Mouse (Mus musculus) CH12.LX (cell line): Measurements from ENCODE around the gene Cend1. TPM values are rescaled to one million over a fixed set of nuclear protein-coding genes. Genes with fewer than 3 reads are reported as not detected.

Experiments used
- DNase-seq: peaks from one replicate; pipeline ENCODE4 v3.0.0-alpha.2; 2013; ENCODE audit errors: extremely low read depth
- H3K27ac ChIP-seq: 2 replicates; pipeline ENCODE4 v1.5.1; 2012; ENCODE audit warnings: low read depth, mild to moderate bottlenecking, control low read depth, moderate library complexity; ENCODE audit not compliant: insufficient read depth
- H3K27me3 ChIP-seq: replicated peaks from 2 replicates; pipeline ENCODE3; 2012; ENCODE audit warnings: inconsistent platforms
- H3K36me3 ChIP-seq, 2 experiments: replicated peaks in 1 of 2; 2 replicates each; pipeline versions ENCODE3 to v1.6.1; 2012; ENCODE audit warnings: inconsistent platforms in 1 of 2, low read length in 1 of 2, mild to moderate bottlenecking in 1 of 2, mixed read lengths in 1 of 2, moderate library complexity in 1 of 2; ENCODE audit not compliant: control insufficient read depth in 1 of 2, insufficient read depth in 1 of 2
- H3K4me1 ChIP-seq, 2 experiments: 2 replicates each; pipeline ENCODE4 v1.6.1; 2012; ENCODE audit warnings: inconsistent platforms in 1 of 2, moderate library complexity in 1 of 2; ENCODE audit not compliant: insufficient read depth in 2 of 2, control insufficient read depth in 1 of 2
- H3K4me2 ChIP-seq: 2 replicates; pipeline ENCODE4 v1.6.1; 2012; ENCODE audit warnings: low read depth, mild to moderate bottlenecking, control low read depth; ENCODE audit not compliant: poor library complexity, insufficient read depth, severe bottlenecking
- H3K4me3 ChIP-seq, 3 experiments: fragments of 150-350 bp in 1 of 3; sonication (generic) in 1 of 3; replicated peaks in 1 of 3; 2 replicates each; pipeline versions ENCODE3 to v1.5.1; 2011 to 2012; ENCODE audit warnings: low read depth in 2 of 3, low read length in 2 of 3, mild to moderate bottlenecking in 2 of 3, moderate library complexity in 2 of 3, control low read depth in 1 of 3, improper control_type of control experiment in 1 of 3, inconsistent platforms in 1 of 3, mixed read lengths in 1 of 3; ENCODE audit not compliant: poor library complexity in 1 of 3
- H3K79me2 ChIP-seq: replicated peaks from 2 replicates; pipeline ENCODE4 v1.6.1; 2012; ENCODE audit warnings: mild to moderate bottlenecking, moderate library complexity; ENCODE audit not compliant: control insufficient read depth, poor library complexity, insufficient read depth, severe bottlenecking; ENCODE audit errors: extremely low read depth
- H3K9ac ChIP-seq: 2 replicates; pipeline ENCODE4 v1.6.1; 2012; ENCODE audit warnings: low read depth, mild to moderate bottlenecking, control low read depth, moderate library complexity; ENCODE audit not compliant: insufficient read depth
- H3K9me3 ChIP-seq: replicated peaks from 2 replicates; pipeline ENCODE3; 2012; ENCODE audit warnings: low read length, inconsistent platforms, mixed read lengths
- BHLHE40 ChIP-seq: IDR thresholded peaks from 2 replicates; pipeline ENCODE4 v1.6.1; 2011; ENCODE audit warnings: mild to moderate bottlenecking, low read depth, low read length, improper control_type of control experiment
- CHD1 ChIP-seq: IDR thresholded peaks from 2 replicates; pipeline ENCODE4 v1.6.1; 2012; ENCODE audit warnings: low read depth, low read length, improper control_type of control experiment, inconsistent platforms
- E2F4 ChIP-seq: IDR thresholded peaks from 2 replicates; pipeline ENCODE4 v1.6.1; 2011; ENCODE audit warnings: low read depth, low read length, improper control_type of control experiment; ENCODE audit not compliant: insufficient replicate concordance
- ELF1 ChIP-seq: IDR thresholded peaks from 2 replicates; pipeline ENCODE4 v1.6.1; 2014; ENCODE audit warnings: low read depth, mild to moderate bottlenecking, inconsistent platforms, low read length, improper control_type of control experiment
- EP300 ChIP-seq: IDR thresholded peaks from 2 replicates; pipeline ENCODE4 v1.6.1; 2011; ENCODE audit warnings: low read length, improper control_type of control experiment
- ETS1 ChIP-seq: conservative IDR thresholded peaks from 2 replicates; pipeline ENCODE4 v1.6.1; 2012; ENCODE audit warnings: low read depth, mild to moderate bottlenecking, inconsistent platforms, low read length, improper control_type of control experiment, moderate library complexity
- GABPA ChIP-seq: IDR thresholded peaks from 2 replicates; pipeline ENCODE4 v1.6.1; 2012; ENCODE audit warnings: low read depth, low read length, improper control_type of control experiment, inconsistent platforms; ENCODE audit not compliant: insufficient replicate concordance
- IRF4 ChIP-seq: IDR thresholded peaks from 2 replicates; pipeline ENCODE4 v1.6.1; 2014; ENCODE audit warnings: low read depth, mild to moderate bottlenecking, inconsistent platforms, low read length, improper control_type of control experiment
- JUN ChIP-seq: IDR thresholded peaks from 2 replicates; pipeline ENCODE4 v1.6.1; 2011; ENCODE audit warnings: low read depth, mild to moderate bottlenecking, low read length, improper control_type of control experiment, moderate library complexity; ENCODE audit not compliant: insufficient read depth
- JUND ChIP-seq: conservative IDR thresholded peaks from 2 replicates; pipeline ENCODE4 v1.6.1; 2011; ENCODE audit warnings: low read depth, low read length, improper control_type of control experiment
- MAFK ChIP-seq: IDR thresholded peaks from 2 replicates; pipeline ENCODE4 v1.6.1; 2011; ENCODE audit warnings: low read length, improper control_type of control experiment; ENCODE audit not compliant: insufficient replicate concordance
- MEF2A ChIP-seq: IDR thresholded peaks from 2 replicates; pipeline ENCODE4 v1.6.1; 2014; ENCODE audit warnings: low read depth, mild to moderate bottlenecking, inconsistent platforms, low read length, improper control_type of control experiment, borderline replicate concordance
- MYC ChIP-seq: IDR thresholded peaks from 2 replicates; pipeline ENCODE4 v1.6.1; 2011; ENCODE audit warnings: low read depth, mild to moderate bottlenecking, improper control_type of control experiment, low read length
- NELFE ChIP-seq: IDR thresholded peaks from 2 replicates; pipeline ENCODE4 v1.6.1; 2011; ENCODE audit warnings: low read depth, low read length, improper control_type of control experiment
- POLR2AphosphoS2 ChIP-seq: IDR thresholded peaks from 2 replicates; pipeline ENCODE4 v1.6.1; 2011; ENCODE audit warnings: low read depth, low read length, improper control_type of control experiment
- SIN3A ChIP-seq: IDR thresholded peaks from 2 replicates; pipeline ENCODE4 v1.6.1; 2012; ENCODE audit warnings: low read length, improper control_type of control experiment, inconsistent platforms
- SMC3 ChIP-seq: IDR thresholded peaks from 2 replicates; pipeline ENCODE4 v1.6.1; 2011; ENCODE audit warnings: low read depth, low read length, improper control_type of control experiment
- TBP ChIP-seq: conservative IDR thresholded peaks from 2 replicates; pipeline ENCODE4 v1.6.1; 2011; ENCODE audit warnings: low read depth, low read length, improper control_type of control experiment
- TCF12 ChIP-seq: IDR thresholded peaks from 2 replicates; pipeline ENCODE4 v1.6.1; 2014; ENCODE audit warnings: low read depth, mild to moderate bottlenecking, inconsistent platforms, low read length, improper control_type of control experiment
- UBTF ChIP-seq: IDR thresholded peaks from 2 replicates; pipeline ENCODE4 v1.6.1; 2012; ENCODE audit warnings: low read depth, mild to moderate bottlenecking, inconsistent platforms, low read length, improper control_type of control experiment, moderate library complexity
- USF1 ChIP-seq: IDR thresholded peaks from 2 replicates; pipeline ENCODE4 v1.6.1; 2014; ENCODE audit warnings: low read depth, mild to moderate bottlenecking, inconsistent platforms, low read length, improper control_type of control experiment
- ZMIZ1 ChIP-seq: IDR thresholded peaks from 2 replicates; pipeline ENCODE4 v1.6.1; 2012; ENCODE audit warnings: low read depth, mild to moderate bottlenecking, inconsistent platforms, low read length, improper control_type of control experiment
- dilution Hi-C: fragments of 300-500 bp; cut with MboI; formaldehyde crosslinking; loops from 2 replicates; pipeline ENCODE4 v1.14.3; 2020; ENCODE audit warnings: low sequenced_read_pairs; ENCODE audit not compliant: extremely low pct_unique_long_range_greater_than_20kb, extremely low pct_ligation_motif_present
- in situ Hi-C: fragments of 300-500 bp; cut with MboI; formaldehyde crosslinking; loops from 3 replicates; pipeline ENCODE4 v1.14.3; 2019; ENCODE audit warnings: low sequenced_read_pairs, low pct_ligation_motif_present, low pct_unique_long_range_greater_than_20kb, mixed read lengths
- polyA plus RNA-seq: library from polyadenylated mRNA; unstranded; fragments of >175 nt; gene quantifications from 2 replicates; pipeline ENCODE4 v1.2.1, GENCODE M21; 2012; ENCODE audit warnings: low read depth; ENCODE audit not compliant: insufficient read length
- total RNA-seq, 2 experiments: library from RNA; depleted of rRNA; stranded (reverse); fragments of 300-350 nt in 1 of 2; fragments of >200 nt in 1 of 2; gene quantifications; 2 replicates each; pipeline ENCODE4 v1.2.3; 2012 to 2014

The Cend1 gene
- total and polyA plus RNA-seq, 3 experiments: not detected

DNA sequence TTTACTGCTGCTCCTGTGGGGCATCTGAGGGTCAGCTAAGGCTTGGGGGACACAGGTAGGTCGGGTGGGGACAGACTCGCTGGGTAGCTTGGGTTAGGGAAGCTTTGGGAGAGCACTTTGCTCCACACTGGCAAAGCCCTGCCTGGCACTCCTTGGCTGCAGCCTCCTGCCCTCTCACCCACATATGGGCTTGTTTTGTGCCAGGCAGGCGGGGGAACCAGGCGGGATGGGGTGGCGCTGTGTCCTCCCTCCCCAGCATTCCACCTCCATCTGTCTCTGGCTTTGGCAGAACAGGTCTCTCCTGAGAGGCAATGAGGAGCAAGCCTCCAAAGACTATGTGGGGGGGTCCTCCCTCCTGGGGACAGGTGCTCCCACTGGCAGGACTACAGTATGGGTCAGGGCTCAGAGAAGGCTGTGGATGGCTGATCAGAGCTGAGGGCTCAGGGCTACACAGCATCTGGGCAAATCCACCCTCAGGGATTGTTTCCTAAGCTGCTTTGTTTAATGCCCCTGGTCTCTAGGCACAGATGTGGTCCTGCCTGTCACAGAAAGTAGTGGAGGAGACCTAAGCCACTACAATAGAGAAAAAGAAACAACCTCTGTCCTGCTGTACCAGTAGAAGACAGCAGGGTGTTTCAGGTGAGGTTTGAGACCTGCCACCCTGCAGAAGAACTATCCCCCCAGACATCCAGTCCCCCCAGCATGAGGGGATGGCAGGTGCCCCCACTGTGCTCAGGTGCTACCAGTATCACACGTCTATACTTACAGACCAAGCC, 3.6 kb upstream of the Cend1 start:
- in situ Hi-C loops (no loop called here), dilution Hi-C loops (no loop called here)
- no peak overlapping the region for H3K4me2 ChIP-seq
- DNase-seq: no peak
- H3K9me3 ChIP-seq: no peaks in the 10 kb centered on the region
- TF ChIP-seq CHD1 (no peak), TBP (no peak), TCF12 (no peak), IRF4 (no peak), USF1 (no peak), E2F4 (no peak), POLR2AphosphoS2 (no peak), EP300 (no peak), JUND (no peak), GABPA (no peak), ZMIZ1 (no peak), MYC (no peak)
- no peak overlapping the region for H3K9ac ChIP-seq
- H3K79me2 ChIP-seq: peaks cover 12% of the 10 kb centered on the region
- H3K27me3 ChIP-seq: no peaks in the 10 kb centered on the region
- H3K36me3 ChIP-seq: peaks cover 41 to 53% of the 10 kb centered on the region in 2 experiments
- no peak overlapping the region for H3K4me3 ChIP-seq
- H3K27ac ChIP-seq: no peak overlapping the region
- H3K4me1 ChIP-seq: peaks cover 17 to 32% of the 10 kb centered on the region in 2 experiments

DNA sequence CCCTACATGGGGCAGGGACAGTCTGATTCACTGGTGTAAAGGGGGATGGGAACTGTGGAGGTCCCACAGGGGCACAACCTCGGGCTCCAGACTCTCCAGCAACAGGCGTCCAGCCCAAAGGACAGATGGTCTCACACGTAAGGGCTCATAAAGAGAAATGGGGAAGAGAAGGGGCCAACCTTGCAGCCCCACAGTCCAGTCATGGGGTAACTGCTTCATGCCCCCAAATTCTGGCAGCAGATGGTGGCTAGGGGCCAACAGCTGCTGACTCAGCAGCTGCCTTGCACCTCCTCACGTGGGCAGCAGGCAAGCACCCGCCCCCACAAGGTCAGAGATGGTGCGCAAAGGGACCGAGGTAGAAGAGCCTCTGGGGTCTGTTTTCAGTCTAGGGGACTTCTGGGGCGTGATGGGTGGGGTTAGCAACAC, 2.9 kb upstream of the Cend1 start:
- no peak for DNase-seq
- no peak for TF ChIP-seq EP300
- TF ChIP-seq E2F4: no peak
- TF ChIP-seq ZMIZ1: no peak
- TF ChIP-seq ETS1: no peak
- TF ChIP-seq UBTF: no peak
- TF ChIP-seq MAFK: no peak
- no peak for TF ChIP-seq ELF1
- no peak for TF ChIP-seq SMC3
- TF ChIP-seq JUN: no peak
- no peak for TF ChIP-seq TCF12
- no peak for TF ChIP-seq MEF2A
- no peak for TF ChIP-seq NELFE
- TF ChIP-seq SIN3A: no peak
- TF ChIP-seq BHLHE40: no peak
- H3K79me2 ChIP-seq: peaks cover 12% of the 10 kb centered on the region
- H3K27ac ChIP-seq: no peak overlapping the region
- in situ Hi-C loops: no loop called here
- H3K4me1 ChIP-seq: peaks cover 17 to 28% of the 10 kb centered on the region in 2 experiments
- dilution Hi-C loops: no loop called here
- no peak overlapping the region for H3K9ac ChIP-seq
- no peaks in the 10 kb centered on the region for H3K9me3 ChIP-seq
- H3K27me3 ChIP-seq: no peaks in the 10 kb centered on the region
- H3K4me3 ChIP-seq: no peak overlapping the region
- peaks cover 39 to 49% of the 10 kb centered on the region in 2 experiments for H3K36me3 ChIP-seq
- no peak overlapping the region for H3K4me2 ChIP-seq
